Mouse (Mus musculus): ENCODE data around the gene Dis3l2.
A peak's percentile ranks its signal among the peaks of the same experiment; 100 is the strongest.

The Dis3l2 gene

DNA sequence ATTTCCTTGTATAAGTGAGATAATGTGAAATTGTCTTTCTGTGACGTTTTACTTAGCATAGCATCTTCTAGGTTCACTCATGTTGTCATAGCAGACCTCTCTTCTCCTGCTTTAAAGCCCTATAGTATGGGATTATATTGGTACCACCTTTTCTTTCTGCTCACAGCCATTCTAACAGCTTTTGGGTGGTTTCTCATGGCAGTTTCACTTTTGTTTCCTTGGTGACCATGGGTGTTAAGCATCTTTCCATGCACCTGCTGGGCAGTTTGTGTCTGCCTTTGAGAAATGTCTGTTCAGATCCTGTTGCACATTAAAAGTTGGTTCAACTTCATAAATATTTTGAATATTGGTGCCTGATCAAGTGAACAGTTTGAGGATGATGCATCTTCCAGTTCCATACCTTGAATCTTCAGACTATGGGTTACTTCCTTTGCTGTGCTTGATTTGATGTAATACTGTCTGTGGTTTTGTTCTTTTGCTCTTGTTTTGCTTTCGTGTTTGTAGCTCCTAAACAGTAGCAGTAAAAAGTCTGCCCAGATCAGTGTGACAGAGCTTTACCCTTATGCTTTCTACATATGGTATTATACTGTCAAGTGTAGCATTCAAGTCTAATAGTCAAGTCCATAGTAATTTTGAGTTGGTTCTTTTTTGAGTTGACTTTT is 29.7 kb downstream of the Dis3l2 start:
- DNase-seq (ENCODE audit: low spot score) = no peak

GRCm38 (mm10) chr1:86736414-86736813 is 32.8 kb downstream of the Dis3l2 start:
- DNase-seq (ENCODE audit: low spot score) = no peak

DNA sequence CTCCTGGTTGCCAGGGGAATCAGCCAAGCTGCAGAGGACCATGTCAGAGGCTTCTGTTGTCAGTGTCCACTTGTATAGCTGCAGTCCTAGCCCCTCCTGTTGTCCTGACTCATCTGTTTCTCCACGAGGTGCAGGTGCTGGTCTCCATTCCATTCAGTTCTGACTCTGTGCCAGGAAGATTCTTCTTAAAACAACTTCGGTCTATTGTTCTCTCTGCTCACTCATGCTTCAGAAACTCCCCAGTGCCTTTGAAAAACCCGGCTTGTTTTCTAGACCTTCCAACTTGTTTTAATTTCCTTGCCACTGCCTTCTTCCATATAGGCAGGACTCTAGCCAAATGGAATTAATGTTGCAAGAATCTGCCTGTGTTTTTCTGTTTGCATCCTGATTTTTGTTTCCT is 39.3 kb downstream of the Dis3l2 start:
- DNase-seq (ENCODE audit: low spot score) = no peak

GRCm38 (mm10) chr1:86747034-86747433 is 43.4 kb downstream of the Dis3l2 start:
- no peak for DNase-seq (ENCODE audit: low spot score)

DNA sequence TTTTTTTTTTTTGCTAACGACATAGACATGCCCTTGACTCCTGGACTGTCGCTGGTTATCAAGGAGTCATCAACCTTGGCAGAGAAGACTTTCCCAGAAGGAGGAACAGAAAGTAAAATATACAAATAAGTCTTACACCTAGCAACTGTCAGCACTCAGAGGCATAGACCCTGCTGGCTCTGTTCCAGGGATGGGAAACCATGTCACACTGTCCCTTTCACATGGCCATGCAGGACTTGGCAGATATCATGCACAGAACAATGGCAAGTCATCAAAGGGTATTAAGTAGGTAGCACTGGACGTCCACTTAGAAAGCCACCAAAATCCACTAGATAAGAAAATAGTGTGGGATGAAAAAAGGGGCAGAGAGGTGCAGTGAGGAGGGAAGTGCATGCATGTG is 46.5 kb downstream of the Dis3l2 start:
- DNase-seq (ENCODE audit: low spot score) = no peak

DNA sequence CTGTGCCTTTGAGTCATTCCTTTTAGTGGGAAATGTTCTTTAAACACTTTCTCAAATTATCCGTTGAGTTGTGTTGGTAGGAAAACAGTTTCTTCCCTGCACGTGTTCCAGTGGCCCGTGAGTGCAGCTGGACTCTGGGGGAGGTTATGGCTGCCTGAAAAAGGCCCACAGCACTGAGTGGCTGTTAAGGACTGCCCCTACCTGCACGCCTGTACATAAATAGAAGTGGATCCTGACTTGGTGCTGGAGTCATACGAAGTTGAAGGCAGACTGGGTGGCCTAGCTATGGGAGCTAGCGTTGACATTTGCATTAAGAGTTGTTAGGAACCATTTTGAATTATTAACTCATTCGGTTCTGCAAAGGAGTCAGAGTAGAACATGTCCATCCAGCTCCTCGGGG is 49.8 kb downstream of the Dis3l2 start:
- no peak for DNase-seq (ENCODE audit: low spot score)

DNA sequence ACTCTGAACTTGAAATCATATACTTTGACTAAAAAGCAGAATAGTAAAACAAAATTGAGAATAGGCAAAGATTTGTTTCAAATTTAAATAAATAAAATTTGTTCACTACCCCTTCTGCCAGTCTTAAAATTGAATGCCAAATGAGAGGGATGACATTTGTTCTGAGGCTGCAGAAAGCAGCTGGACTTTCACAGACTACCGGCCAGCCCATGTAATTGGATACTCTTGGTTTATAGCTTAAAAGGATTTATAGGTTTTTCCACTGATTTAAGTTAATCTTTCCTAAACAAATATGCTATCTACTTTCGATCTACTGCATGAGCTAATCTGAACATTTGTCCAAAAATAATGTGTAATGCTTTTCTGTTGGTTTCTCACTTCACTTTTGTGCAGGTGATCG is 50.7 kb downstream of the Dis3l2 start:
- DNase-seq (ENCODE audit: low spot score) = no peak

DNA sequence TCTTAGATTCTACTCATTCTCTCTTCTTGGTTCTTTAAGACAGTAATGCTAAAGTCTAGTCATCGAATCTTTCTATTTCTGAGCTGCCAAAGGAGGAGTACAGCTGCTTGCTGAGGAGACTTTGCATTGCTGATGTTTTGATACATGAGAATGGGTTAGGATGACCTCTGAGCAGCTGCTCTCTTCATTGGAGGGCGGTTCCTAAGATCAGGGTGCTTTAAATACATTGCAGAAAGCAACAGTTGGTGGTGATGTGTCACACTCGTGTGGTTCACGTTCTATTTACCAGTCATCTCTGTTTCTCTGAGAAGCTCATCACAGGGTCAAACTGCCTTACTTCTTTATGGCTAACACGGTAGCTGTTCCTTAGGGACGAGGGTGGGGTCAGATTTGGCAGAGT is 54.5 kb downstream of the Dis3l2 start:
- no peak for DNase-seq (ENCODE audit: low spot score)

GRCm38 (mm10) chr1:86762161-86762560 is 58.6 kb downstream of the Dis3l2 start:
- DNase-seq (ENCODE audit: low spot score) = no peak

DNA sequence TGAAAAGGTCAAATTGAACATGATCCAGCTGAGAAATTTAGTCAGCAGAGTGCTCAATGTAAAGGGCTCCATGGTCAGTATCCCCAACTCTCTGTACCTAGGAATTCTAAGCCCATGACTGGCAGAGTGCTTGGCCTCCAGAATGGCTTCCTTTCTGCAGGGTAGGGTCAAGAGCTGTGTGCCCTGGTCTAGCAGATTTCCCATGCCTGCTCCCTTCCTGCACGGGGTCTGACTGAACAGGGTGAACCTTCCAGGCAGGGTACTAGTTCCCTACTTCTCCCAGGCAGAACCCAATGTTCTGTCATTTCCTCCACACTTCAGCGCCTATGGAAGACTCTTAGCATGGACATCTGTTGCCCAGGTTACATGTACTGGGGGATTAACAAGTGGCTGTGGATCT is 97.6 kb downstream of the Dis3l2 start:
- no peak for DNase-seq (ENCODE audit: low spot score)

DNA sequence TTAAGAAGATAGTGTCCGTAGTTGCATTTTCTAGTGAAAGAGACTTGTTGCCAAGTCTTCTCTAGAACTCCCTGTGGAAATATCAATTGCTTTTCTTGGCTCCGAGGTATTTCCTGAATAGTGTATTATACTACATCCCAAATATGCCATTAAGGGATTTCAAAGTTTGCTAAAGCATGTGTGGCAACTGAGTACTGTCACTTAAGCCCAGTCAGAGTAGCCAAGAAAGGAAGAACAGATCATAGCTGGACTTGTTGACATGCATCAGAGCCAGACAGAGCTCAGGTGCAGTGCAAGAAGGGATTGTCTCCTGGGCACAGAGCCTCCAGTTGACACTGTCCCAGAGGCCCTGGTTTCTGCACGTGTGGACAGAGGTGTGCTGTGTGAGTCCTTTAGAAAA is 108.1 kb downstream of the Dis3l2 start:
- no peak for DNase-seq (ENCODE audit: low spot score)

GRCm38 (mm10) chr1:86822266-86822665 is 118.7 kb downstream of the Dis3l2 start:
- no peak for DNase-seq (ENCODE audit: low spot score)

DNA sequence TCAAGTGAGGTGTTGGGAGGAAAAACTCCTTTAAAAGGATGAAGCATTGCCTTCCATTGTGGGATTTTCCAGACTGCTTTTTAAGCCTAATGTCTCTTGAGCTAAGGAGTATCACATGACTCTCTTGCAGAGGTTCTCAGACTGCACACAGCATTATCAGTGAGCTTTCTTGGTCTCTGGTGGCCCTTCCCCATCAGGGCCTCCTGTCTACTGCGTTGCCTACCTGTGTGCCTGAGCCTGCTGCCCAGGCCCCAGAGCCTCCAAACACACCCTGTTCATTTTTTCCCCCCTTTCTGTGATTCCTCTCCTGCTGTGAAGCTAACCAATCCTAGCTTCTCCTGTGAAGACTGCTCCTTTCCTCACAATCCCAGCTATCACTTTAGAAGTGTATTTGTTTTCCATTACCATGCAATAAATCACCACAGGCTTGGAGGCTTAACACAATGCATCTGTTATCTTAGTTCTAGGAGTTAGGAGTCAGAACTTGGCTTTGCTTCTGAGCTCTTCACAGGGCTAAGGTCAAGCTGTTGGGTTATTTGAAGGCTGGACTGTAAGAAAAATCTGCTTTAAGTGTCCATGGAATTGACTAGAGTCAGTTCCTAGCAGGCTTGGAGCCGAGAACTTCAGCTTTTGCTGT is 130.9 kb downstream of the Dis3l2 start:
- peak; percentile 6 for DNase-seq (ENCODE audit: low spot score)

- DNase-seq (ENCODE audit: low spot score) = no peak
These were observed 131.4 kb downstream of the Dis3l2 start for GRCm38 (mm10) chr1:86834988-86835387.

- no peak for DNase-seq (ENCODE audit: low spot score)
These were observed 147.1 kb downstream of the Dis3l2 start for GRCm38 (mm10) chr1:86850754-86851153.

- no peak for DNase-seq (ENCODE audit: low spot score)
These were observed 155.3 kb downstream of the Dis3l2 start for GRCm38 (mm10) chr1:86858876-86859275.

DNA sequence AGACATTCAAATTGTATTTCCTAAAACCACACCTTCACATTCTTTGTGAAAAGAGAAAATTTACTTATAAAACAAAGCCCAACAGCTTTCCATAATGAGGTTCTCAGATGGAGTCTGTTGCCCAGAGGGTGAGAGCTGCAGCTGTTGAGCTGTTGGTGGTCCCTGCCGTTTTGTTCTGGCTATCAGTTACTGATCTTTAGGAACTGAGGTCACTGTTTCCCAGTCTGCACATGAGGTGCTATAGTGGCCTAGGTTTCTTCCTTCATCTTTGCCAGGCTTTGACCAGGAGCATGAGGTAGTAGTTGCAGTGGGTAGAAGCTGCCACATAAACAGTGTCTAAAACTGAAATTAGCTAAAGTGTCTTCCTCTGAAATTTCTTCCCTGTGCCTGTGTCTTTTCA is 155.8 kb downstream of the Dis3l2 start:
- DNase-seq (ENCODE audit: low spot score) = no peak

DNA sequence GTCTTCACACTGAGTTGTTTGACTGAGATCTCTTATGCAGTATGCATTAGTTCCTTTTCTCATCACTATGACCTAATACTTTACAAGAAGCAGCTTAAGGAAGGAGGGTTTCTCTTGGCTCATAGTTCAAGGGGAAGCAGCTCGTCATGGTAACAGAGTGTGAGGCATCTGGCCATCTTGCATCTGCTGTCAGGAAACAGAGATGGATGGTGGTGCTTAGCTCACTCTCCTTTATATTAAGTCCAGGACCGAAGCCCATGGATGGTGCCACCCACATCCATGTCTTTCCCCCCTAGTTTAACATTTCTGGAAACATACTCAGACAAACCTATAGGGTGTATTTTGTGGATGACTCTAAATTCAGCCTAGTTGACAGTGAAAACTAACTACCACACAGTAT is 170.1 kb downstream of the Dis3l2 start:
- DNase-seq (ENCODE audit: low spot score) = no peak

- no peak for DNase-seq (ENCODE audit: low spot score)
These were observed 175.1 kb downstream of the Dis3l2 start for GRCm38 (mm10) chr1:86878743-86879142.

GRCm38 (mm10) chr1:86879547-86879946 is 175.9 kb downstream of the Dis3l2 start:
- DNase-seq (ENCODE audit: low spot score) = no peak

DNA sequence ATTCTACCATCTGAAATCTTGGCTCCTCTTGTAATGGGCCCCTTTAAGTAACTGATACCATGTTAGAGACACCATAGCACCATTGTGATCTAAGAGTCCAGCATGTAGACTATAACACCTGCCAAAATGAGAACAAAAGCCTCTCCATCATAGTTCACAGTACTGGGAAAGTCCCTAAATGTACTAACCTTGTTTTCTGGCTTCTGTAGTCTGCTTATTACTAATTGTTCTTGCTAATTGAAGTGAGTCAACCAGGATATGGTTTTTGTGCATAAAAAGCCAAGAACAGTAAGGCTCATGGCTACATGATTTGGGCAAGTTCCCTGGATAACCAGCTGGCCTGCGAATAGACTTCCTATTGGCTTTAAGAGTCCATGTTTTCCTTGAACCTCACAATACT is 183.5 kb downstream of the Dis3l2 start:
- DNase-seq (ENCODE audit: low spot score) = no peak

GRCm38 (mm10) chr1:86912481-86912880 is 208.9 kb downstream of the Dis3l2 start:
- DNase-seq (ENCODE audit: low spot score) = no peak

- DNase-seq (ENCODE audit: low spot score) = no peak
These were observed 210.3 kb downstream of the Dis3l2 start for GRCm38 (mm10) chr1:86913896-86914295.

GRCm38 (mm10) chr1:86914697-86915096 is 211.1 kb downstream of the Dis3l2 start:
- DNase-seq (ENCODE audit: low spot score) = no peak
